Mouse (Mus musculus) lung, adult 2 months (tissue): ENCODE data around the gene Cym.

ENCODE experiments used
- CTCF ChIP-seq: fragments of 200-500 bp; IDR thresholded peaks from 2 replicates; pipeline ENCODE4 v1.5.1; 2011; ENCODE audit warnings: mild to moderate bottlenecking, low read length, control low read depth; ENCODE audit not compliant: insufficient read depth
- POLR2A ChIP-seq: fragments of 200-500 bp; IDR thresholded peaks from 2 replicates; pipeline ENCODE4 v1.6.1; 2011; ENCODE audit warnings: low read depth, mild to moderate bottlenecking, control low read depth, low read length, borderline replicate concordance; ENCODE audit errors: extremely low read depth

GRCm38 (mm10) chr3:107238051-107238450 is 16.5 kb upstream of the Cym start:
- TF ChIP-seq CTCF: no peak
- no peak for TF ChIP-seq POLR2A
